Mouse (Mus musculus) heart, postnatal 4 days (tissue): Measurements from ENCODE around the gene Rab1a. TPM values are rescaled to one million over a fixed set of nuclear protein-coding genes. Genes with fewer than 3 reads are reported as not detected.
"Not testable (repeated sequence)": the region's sequence is repeated elsewhere in the genome, so short reads cannot be mapped to it uniquely, and the experiment has no call there.

Experiments used
- DNase-seq: peaks from one replicate; pipeline ENCODE4 v3.0.0; 2021
- total RNA-seq, 2 experiments: library from RNA; stranded (reverse); gene quantifications; 2 replicates each; pipeline ENCODE4 v1.2.3; 2021

Gene Rab1a
- total RNA-seq, 2 experiments from 2014 or later: 178 to 180 TPM

GRCm38 (mm10) chr11:20221671-20222070 lies 20.4 kb downstream of the Rab1a start:
- not testable (repeated sequence) for DNase-seq

DNA sequence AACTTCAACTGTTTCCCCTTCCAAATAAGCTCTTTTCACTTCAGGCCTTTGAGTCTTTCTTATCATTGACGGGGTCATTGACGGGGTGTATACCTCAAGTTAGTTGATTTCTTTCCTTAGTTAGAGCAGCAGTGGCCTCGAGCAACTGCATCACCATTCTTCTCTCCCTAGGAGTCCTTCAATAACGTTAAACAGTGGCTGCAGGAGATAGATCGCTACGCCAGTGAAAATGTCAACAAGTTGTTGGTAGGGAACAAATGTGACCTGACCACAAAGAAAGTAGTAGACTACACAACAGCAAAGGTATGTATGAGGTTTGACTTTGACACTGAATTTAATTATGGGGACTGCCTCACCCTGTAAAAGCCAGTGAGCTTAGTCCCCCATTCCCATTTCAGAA lies 23.0 kb downstream of the Rab1a start:
- no peak for DNase-seq

GRCm38 (mm10) chr11:20225938-20226337 lies 24.7 kb downstream of the Rab1a start:
- no peak for DNase-seq

DNA sequence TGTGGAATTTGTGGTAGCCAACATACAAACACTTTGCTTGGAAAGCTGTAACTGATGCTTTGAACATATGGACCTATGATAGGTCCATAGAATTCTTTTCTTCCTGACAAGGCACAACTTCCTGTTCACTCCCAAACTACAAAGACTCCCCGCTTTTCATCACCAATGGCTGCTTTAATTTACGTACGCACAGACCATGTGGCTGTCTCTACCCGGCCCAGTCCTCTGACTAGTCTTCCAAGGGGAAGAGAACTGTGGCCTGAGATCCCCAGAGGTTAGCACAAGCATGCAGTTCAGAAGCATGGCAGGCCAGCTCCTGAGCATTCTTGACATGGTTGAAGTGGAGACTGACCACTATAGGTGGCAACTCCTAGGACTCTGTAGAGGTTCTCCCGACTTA lies 27.4 kb downstream of the Rab1a start:
- DNase-seq: no peak

DNA sequence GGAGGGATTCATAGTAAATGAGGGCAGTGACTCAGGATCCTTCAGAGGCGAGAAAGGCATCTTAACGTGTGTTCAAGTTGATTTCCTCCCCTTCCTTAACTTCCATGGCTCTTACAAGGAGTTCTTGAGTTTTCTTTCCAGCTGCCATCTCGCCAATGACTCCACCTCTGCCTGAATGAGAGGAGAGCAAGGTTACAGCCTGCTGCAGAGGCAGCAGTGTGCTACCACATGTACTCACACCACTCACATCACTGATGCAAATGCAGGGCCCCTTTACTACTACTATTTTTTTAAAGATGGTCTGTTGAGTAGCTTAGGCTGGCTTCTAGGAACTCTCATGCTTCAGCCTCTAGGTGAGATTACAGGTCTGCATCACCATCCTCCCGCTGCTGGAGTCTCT lies 28.1 kb downstream of the Rab1a start:
- DNase-seq: no peak

- DNase-seq: no peak
These were observed 29.1 kb downstream of the Rab1a start for GRCm38 (mm10) chr11:20230286-20230685.

- peak; percentile 69 for DNase-seq
These were observed 30.1 kb downstream of the Rab1a start for GRCm38 (mm10) chr11:20231128-20231878.

DNA sequence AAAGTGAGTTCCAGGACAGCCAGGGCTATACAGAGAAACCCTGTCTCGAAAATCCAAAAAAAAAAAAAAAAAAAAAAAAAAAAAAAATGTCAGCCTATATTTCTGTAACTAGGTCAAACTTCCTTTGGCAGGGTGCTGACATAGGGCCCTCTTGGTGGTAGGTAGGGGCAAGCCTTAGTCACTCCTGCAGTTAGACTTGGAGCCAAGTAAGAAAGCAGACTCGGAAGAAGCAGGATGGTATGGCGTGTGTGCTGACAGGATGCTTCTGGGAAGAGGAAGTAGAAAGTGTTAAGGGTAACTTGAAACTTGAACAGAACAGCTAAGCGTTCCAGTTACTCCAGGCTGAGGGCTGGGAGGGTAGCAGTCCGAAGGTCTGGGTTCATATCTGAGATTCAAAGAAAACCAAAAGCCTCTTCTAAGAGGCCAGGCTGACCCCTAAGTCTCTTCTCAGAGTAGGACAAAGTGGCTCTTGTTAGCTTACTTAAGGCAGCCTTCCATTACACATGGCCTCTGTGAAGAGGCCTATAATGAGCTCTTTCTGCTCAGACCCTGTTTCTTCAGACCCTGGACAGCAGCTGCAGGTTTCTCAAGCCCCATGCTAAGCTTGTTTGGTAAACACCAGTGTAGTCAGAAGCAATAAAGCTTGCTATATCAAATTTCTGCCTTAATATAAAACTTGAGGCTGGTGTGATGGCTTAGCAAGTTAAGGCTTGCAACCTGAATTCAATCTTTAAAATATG lies 31.0 kb downstream of the Rab1a start:
- no peak for DNase-seq

DNA sequence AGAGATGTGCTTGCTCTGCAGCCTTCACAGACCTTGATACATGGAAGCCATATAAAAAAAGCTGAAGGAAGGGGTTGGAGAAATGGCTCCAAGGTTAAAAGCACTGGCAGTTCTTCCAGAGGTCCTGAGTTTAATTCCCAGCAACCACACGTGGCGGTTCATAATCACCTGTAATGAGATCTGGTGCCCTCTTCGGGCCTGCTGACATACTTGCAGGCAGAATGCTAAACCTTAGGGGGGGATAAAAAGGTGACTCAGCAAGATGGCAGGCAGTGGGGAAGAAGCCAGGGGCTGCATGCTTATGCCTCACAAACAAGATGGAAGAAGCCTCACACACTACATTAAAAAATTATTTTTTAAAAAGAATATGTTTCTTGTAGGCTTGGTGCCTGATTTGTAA lies 33.0 kb downstream of the Rab1a start:
- DNase-seq: no peak

DNA sequence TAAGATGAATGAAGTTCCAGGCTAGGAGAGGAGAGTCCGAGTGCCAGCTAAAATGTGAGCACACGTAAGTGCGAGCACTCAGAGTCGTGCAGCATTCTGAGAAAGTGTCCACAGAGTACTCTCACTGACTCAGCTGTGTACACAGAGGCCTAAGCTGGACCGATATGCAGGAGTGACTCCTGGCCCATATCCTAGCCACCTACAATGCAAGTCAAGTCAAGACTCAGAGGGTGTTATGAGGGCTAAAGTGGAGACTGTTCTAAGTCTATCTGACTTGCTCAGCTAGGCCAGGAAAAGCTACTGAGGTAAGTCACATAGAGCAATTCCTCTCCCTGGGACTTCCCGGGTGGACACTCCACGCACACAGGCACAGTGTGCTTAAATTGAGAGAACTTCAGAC lies 35.8 kb downstream of the Rab1a start:
- no peak for DNase-seq

DNA sequence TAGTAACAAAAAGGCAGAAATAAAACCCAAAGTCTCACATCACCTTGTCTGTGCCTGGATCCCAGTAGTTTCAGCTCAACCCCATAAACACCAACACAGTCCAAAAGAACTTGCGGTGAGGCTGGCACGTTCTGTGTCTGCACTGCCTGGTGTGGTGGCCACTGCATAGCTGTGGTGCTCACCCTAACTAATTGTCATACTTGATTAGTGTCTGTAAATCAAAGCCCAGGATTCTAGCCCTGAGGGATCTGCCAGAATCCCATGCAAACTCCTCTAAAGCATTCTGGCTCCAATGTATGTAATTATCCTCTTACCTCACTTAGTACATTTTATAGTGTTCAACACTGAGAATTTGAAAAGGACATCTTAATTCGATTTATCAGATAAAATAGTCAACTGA lies 36.7 kb downstream of the Rab1a start:
- no peak for DNase-seq

DNA sequence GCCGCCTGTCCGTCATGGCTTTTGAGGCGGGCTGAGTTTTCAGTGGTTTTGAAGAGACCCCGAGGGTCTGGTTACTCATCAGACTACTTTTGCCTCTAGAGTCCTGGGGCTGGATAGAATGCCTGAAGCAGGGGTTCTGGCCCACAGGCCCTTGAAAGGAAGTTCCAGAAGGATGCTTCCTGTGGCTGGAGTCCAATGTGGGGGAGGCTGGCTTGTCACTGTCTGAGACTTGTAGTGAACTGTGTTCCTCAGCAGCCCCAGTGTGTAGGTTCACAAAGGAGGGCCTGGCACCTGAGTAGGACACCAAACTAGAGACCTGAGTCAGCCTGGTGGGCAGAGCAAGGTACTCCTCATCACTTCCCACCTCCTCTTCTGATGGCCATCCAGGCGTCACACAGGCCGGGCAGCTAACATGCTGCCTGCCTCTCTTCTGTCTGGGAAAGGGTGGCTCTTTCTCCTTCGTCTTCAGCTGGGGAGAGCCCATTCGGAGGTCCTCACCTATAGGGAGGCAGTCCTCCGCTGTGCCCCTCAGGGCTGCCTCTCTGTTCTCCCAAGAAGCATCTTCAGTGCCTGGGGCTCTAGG lies 38.1 kb downstream of the Rab1a start:
- DNase-seq: peak; percentile 48

DNA sequence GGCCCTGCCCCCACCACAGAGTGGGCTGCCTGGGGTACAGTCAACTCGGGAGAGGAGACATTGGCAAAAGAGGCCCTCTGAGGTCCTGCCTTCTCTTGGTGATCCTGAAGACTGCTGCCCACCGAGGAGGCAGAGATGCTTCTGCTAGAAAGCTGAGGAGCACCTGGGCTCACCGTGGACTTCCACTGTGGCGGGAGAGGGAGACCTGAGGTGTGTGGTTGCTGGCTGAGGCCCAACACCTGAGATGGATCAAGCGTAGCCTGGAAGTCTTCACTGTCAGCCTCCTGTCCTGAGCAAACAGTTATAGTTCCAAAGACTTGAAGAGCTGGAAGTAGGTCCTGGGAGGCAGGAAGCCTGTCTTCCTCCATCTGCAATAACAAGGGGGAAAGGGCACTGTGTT lies 39.1 kb downstream of the Rab1a start:
- DNase-seq: no peak

DNA sequence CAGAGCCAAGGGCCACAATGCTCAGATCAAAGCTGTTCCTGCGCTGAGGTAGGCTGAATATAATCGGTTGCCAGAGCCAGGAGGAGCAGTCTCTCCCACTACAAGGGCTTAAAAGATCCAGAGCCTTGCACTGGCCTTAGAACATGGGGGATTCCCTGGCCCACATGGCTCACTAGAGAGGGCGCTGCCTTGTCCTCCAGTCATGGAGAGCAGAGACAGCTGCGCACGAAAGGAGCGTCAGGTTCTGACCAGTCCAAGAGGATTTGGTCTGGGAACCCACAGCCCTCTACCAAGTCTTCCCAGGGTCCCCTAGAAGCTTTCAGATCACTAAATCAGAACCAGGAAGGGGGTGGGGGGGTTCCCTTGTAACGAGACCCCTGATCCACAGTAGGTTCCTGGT lies 40.1 kb downstream of the Rab1a start:
- no peak for DNase-seq

GRCm38 (mm10) chr11:20242366-20243056 lies 41.3 kb downstream of the Rab1a start:
- no peak for DNase-seq

DNA sequence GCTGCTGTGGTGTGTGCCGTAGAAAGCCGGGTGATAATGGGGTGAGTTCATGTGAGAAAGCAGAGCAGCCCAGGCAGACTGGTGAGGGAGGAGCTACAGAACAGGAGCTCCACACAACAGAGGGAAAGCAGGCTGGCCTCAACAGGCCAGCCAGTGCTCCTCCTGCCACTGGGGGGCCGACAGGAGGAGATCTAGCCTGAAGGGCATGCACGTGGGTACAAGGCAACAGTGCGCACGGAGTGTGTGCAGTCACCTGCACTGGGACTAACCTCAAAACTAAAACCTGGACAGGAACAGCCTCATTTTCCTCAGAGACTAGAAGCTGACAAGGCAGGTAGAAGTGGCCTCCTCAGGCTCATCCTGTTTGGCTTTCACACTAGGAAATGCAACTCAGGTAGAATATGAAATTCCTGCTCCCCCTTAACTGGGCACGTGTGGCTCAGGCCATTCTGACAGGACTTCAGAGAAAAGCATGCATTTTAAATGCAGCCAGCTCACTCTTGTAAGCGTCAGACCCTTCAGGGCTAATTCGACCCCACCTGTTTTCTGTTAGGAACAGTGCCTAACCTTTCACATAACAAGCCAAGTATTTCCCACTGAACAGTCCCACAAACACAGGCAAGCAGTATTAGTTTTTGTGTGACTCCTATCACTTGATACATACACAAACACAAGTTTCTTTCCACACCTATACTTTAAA lies 42.1 kb downstream of the Rab1a start:
- peak; percentile 36 for DNase-seq

DNA sequence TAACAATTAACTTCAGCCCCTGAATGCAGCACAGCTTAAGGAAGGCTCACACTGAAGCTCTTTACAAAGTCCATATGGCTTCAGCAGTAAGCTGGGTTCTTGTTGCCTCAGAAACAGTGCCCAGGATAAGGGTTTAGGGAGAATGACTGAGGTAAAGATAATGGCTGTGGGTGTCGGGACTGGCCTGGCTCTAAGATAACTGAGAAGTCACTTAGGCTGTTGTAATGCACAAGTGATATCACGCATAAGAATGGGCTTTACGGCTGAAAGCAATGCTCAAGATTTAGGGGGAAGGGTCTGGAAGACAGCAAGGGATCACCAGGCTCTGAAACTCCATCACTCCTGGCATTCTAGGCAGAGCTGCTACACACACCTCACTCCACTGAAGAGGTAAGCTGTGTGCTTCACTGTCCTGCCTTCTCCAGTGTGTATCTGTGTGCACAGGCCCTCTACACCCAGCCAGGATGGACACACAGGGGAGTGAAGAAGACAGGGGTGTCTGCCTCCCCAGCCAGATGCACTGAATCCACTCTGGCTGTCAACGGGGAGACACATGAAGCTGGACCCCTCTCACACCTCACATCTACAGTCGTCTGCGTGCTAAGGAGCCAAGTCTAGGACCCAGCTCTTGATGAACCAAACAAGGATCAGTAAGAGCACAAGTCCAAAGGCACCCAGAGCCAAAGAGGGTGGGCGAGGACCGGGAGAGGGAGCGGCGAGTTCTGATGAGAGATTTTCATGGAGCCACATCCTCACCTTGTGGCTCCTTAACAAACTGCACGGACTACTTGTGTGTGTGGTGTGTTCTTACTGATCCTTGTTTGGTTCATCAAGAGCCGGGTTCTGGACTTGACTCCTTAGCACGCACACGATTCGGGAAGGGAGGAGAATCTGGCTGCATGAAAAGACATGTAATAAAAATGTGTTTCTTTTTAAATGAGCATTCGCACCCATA lies 43.4 kb downstream of the Rab1a start:
- no peak for DNase-seq

DNA sequence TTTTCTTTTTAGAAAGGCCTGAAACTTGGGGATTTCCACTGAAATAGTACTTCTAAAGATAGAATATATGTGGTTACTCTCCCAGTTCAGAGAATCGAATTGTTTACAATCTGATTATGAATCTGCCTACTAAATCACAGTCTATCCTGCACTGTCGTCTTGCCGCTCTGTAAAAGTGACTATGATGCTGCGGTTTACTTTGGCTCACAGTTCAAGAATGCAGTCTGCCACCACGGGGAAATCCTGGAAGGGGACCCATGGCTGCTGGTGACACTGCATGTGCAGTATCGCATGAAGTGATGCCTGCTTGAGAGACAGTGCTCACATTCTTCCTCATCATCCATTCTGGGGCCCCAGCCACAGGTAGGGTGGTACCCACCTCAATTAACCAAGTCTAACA lies 44.1 kb downstream of the Rab1a start:
- DNase-seq: no peak

- DNase-seq: no peak
These were observed 45.4 kb downstream of the Rab1a start for GRCm38 (mm10) chr11:20246616-20247015.

DNA sequence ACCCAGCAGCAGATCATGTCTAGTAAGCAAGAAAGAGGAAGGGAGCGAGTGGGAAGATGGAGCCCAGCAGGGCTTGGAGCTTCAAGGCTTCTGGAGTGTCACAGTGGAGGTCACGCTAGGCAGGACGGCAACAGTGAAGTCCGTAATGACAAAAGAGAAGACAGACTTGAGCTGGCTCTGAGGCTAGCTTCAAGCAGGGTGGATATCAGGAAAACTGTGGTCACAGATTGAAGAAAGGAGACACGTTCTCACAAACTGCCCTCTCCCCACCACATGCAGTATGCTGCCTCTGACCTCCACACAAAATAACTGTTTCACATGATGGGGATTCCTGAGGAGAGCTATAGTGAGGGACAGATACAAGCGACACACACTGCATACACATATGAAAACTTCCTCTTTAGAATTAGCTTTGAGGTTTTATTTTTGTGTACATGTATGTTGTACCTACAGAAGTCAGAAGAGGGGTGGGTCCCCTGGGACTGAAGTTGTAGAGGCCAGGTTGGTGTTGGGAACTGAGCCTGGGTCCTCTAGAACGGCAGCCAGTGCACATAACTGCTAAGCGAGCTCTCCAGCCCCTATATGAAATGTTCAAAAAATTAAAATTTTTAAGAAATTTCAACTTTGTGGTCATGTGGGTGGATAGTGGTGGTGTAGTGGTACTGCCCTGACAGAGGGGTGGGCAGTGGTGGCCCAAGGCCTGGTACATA lies 46.1 kb downstream of the Rab1a start:
- DNase-seq: no peak

DNA sequence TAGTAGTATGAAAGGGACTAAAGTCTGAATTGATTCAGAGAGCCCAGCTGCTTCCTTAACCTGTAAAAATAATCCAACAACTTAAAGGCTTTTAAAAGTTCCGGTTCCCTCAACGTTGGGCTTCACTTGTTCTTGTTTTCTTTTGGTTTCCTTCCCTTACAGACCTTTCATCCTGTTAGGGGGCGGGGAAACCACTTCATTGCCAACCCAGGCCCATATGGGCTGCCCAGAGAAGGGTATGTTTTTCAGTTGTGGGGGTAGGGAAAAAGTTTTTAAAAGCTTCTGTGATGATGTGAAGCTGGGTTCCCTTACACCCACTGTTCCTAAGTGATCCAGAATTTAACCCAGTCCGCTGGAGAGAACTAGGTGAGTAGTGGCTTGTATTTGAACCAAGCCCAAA lies 47.0 kb downstream of the Rab1a start:
- DNase-seq: no peak
